Mouse (Mus musculus): ENCODE results near the gene Gm20388. TPM values are rescaled to one million over a fixed set of nuclear protein-coding genes. Genes with fewer than 3 reads are reported as not detected.

Gene Gm20388
- polyA plus RNA-seq, 1 experiment from 2014 or later, result not detected

DNA sequence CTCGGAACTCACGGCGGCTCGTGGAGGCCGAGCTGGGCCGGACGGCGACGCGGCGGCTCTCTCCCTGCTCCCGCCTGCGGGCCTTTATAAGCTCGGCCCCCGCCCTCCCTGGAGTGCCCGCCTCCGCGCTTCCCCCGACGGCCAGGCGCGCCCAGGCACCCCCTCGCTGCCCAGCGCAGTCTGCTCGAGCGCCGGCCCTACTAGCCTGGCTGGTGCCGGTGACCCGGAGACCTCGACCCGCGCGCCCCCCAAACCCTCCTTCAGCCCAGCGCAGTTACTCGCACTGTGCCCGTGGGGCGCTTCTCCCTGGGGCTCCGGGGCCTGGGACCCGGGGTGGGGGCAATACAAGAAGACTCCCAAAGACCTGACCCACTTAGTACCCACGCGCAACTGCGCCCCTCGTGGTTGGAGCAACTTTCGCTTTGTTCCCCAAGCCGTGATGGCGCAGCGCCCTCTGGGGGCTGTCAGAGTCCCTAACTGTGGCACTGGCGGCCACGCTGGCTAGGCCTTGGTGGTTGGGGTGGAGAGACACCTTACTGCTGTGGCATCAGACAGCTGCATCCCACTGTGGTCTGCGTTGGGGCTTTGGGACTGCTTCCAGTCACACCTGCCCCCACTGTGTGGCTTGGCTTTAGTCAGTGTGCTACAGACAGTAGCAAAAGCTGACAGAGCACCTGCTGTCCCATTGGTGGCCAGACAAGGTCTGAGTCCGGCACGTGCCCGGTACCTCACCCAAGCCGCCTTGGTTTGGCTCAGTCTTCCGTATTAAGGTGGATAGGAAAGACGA is 2640.8 kb downstream of the Gm20388 start, which contains the start of gene Piezo1:
Gene Piezo1, minus strand, starts transcription at position 65 of the 787 bp plus-strand sequence.
- WGBS, result 12% methylated on average over 48 of the region's 56 CpGs
- no peaks in the 10 kb centered on the region for H3K9me3 ChIP-seq (ENCODE audit: control insufficient read depth, low read length)
- peak within 1 kb of the TSS; percentile 91 for H3K4me2 ChIP-seq (ENCODE audit: low read depth, severe bottlenecking)
- no peaks in the 10 kb centered on the region for H3K36me3 ChIP-seq (ENCODE audit: control insufficient read depth, insufficient read depth, low read length)
- peak within 1 kb of the TSS; percentile 61 for H3K4me3 ChIP-seq (ENCODE audit: low read depth, low read length)
- peak within 1 kb of the TSS; percentile 68; the same call in 1 of the 2 replicates for H3K27ac ChIP-seq (replicated peaks; ENCODE audit: low read depth, low read length)
- H3K9ac ChIP-seq (ENCODE audit: low read length), result peak within 1 kb of the TSS; percentile 90
- H3K27me3 ChIP-seq (ENCODE audit: control insufficient read depth, insufficient read depth, low read length), result no peaks in the 10 kb centered on the region
- peak; percentile 59 for ATAC-seq (ENCODE audit: insufficient number of reproducible peaks, low FRiP score, low TSS enrichment, low read depth)
- H3K4me1 ChIP-seq (ENCODE audit: control insufficient read depth, insufficient read depth, low read length), result peaks cover 24% of the 10 kb centered on the region
- peak; percentile 94 for DNase-seq (ENCODE audit: low spot score)

DNA sequence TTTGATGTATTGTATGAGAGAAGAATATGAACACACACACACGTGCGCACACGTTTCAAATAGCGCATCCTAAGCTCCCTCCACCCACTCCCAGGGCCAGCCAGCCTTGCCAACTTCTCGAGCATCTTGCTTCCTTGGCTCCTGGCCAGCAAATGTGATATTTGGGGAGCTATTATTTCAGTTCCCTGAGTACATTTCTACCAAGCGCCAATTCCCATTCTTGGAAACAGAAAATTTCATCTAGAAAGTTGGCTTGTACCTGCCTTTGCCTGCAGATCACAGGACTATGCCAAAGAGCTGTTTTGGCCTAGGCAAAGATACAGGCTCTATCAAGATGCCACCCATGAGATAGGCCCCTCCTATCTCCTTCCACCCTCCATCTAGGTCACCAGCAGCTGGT is 2644.1 kb downstream of the Gm20388 start:
- Histone ChIP-seq H3K9me3 (ENCODE audit: control insufficient read depth, low read length) (no peaks in the 10 kb centered on the region), H3K27ac (replicated peaks; ENCODE audit: low read depth, low read length) (no peak overlapping the region), H3K4me3 (ENCODE audit: low read depth, low read length) (no peak overlapping the region), H3K4me2 (ENCODE audit: low read depth, severe bottlenecking) (no peak overlapping the region), H3K9ac (ENCODE audit: low read length) (no peak overlapping the region), H3K4me1 (ENCODE audit: control insufficient read depth, insufficient read depth, low read length) (peaks cover 16% of the 10 kb centered on the region), H3K27me3 (ENCODE audit: control insufficient read depth, insufficient read depth, low read length) (no peaks in the 10 kb centered on the region), H3K36me3 (ENCODE audit: control insufficient read depth, insufficient read depth, low read length) (no peaks in the 10 kb centered on the region)
- 92% methylated on average over 6 of the region's 6 CpGs for WGBS
- DNase-seq (ENCODE audit: low spot score) (no peak), ATAC-seq (ENCODE audit: insufficient number of reproducible peaks, low FRiP score, low TSS enrichment, low read depth) (no peak)

DNA sequence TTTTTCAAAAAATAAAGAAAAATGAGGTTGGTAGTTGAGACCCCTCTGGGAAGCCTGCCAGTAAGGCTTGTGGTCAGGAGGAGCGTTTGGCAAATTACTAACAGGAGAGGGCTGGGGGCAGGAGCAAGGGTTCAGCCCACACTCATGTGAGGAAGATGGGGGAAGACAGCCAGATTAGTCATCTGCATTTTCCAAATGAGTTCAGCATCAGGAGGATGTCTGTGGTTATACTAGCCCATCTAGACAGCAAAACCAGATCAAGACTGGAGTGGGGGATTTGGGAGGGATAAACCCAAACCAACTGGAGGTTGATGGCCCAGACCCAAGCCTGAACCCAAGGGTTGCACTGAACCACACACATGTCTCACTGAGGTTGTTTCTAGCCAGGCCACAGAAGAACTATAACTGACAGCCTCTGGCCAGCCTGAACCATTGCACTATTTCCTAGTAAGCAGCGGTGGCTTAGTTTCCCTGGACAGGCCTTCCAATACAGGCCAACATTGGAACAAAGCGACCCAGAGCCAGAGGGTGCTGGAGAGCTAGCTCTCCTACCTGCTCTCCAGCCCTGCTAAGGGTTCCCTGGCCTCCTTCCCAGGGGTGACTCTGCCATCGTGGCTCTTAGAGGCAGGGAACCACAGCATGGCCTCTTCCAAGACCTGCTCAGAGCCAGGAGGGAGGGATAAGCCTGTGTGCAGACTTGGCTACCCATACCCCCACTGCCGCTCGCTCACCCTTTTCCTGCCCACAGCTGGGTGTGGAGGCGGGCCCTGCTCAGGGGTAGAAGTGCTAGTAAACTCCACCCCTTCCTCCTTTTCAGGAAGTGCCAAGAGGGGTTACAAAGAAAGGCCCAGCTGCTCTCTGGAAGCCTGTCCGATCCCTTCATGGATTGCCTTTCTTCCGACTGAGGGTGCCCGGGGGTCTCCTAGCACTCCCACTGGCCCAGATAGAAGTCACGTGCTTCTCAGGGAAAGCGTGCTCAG is 2645.7 kb downstream of the Gm20388 start:
- H3K27me3 ChIP-seq (ENCODE audit: control insufficient read depth, insufficient read depth, low read length), result no peaks in the 10 kb centered on the region
- no peak overlapping the region; the same call in 1 of the 2 replicates for H3K27ac ChIP-seq (replicated peaks; ENCODE audit: low read depth, low read length)
- H3K4me1 ChIP-seq (ENCODE audit: control insufficient read depth, insufficient read depth, low read length), result peaks cover 11% of the 10 kb centered on the region
- no peaks in the 10 kb centered on the region for H3K9me3 ChIP-seq (ENCODE audit: control insufficient read depth, low read length)
- no peak overlapping the region for H3K4me2 ChIP-seq (ENCODE audit: low read depth, severe bottlenecking)
- H3K4me3 ChIP-seq (ENCODE audit: low read depth, low read length), result no peak overlapping the region
- no peak overlapping the region for H3K9ac ChIP-seq (ENCODE audit: low read length)
- DNase-seq (ENCODE audit: low spot score), result no peak
- no peak for ATAC-seq (ENCODE audit: insufficient number of reproducible peaks, low FRiP score, low TSS enrichment, low read depth)
- 74% methylated on average over 12 of the region's 12 CpGs for WGBS
- no peaks in the 10 kb centered on the region for H3K36me3 ChIP-seq (ENCODE audit: control insufficient read depth, insufficient read depth, low read length)

DNA sequence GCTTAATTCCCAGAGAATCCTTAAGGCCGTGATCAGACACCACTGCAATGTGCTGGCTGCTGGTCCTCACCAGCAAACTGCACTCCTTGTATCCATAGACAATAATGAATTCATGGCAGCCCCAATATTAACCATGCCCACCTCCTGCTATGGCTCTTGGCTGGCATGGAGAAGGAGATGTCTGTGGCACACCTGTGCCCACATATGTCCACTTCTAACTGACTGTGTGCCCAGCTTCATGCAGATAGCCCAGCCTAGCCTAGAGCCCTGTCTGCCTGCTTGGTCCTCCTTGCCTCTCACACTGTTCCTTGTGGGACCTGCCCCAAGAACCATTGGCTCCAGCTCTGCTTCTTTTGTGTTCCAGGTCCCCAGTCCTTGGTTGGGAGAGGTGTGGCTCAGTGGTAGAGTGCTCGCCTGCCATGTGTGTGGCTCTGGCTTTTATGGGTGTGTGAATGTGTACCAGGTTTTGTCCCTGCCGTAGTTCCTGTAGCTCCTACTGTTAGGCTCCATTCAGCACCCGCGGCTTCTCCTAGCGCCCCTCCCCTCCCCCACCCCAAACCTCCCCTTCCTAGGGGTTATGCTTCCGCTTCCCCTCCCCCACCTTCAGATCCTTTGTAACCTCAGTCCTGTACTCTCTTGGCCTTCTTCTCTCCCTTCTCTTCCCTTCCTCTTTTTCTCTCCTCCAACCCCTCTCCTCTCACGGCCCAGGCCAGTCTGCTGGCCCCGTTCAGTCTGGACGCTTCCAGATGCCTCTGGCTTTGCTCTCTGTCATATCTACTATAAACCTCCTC is 2646.8 kb downstream of the Gm20388 start:
- 36% methylated on average over 10 of the region's 10 CpGs for WGBS
- Histone ChIP-seq H3K27ac (replicated peaks; ENCODE audit: low read depth, low read length) (peak overlapping the region; percentile 65; the same call in 1 of the 2 replicates), H3K4me3 (ENCODE audit: low read depth, low read length) (no peak overlapping the region), H3K27me3 (ENCODE audit: control insufficient read depth, insufficient read depth, low read length) (no peaks in the 10 kb centered on the region), H3K36me3 (ENCODE audit: control insufficient read depth, insufficient read depth, low read length) (no peaks in the 10 kb centered on the region), H3K9me3 (ENCODE audit: control insufficient read depth, low read length) (no peaks in the 10 kb centered on the region), H3K9ac (ENCODE audit: low read length) (no peak overlapping the region), H3K4me2 (ENCODE audit: low read depth, severe bottlenecking) (0 out of 2 replicates have a peak overlapping the region, but pooled peaks have one; percentile 2), H3K4me1 (ENCODE audit: control insufficient read depth, insufficient read depth, low read length) (peaks cover 11% of the 10 kb centered on the region)
- no peak for ATAC-seq (ENCODE audit: insufficient number of reproducible peaks, low FRiP score, low TSS enrichment, low read depth)
- no peak for DNase-seq (ENCODE audit: low spot score)

DNA sequence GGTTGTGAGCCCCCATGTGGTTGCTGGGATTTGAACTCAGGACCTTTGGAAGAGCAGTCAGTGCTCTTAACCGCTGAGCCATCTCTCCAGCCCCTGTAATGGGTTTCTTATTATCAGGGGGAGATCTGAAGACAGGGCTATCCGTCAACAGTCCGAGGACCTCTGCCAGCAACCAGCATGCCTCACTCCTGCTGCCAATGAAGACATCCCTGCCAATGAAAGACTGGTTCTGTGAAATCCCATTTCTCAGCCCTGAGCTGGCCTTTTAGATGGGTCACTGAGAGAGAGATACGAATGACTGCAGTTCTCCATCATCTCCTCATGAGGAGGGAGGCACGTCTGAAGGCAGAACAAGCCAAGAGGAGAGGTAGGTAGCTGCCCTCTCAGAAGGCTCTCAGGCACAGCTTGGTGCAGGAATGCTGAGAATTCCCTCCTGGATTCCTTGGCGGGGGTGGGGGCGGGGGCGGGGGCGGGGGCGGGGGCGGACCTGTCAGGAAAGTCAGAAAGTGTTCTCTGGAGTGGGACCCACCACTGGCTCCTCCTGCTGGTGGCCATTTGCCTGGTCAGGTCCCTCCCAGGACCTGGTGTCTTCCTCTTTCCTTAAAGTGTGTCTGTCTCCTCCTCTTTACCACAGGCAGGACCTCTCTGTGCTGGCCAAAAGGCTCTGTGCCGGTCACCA is 2648.2 kb downstream of the Gm20388 start:
- no peak overlapping the region for H3K27ac ChIP-seq (replicated peaks; ENCODE audit: low read depth, low read length)
- H3K36me3 ChIP-seq (ENCODE audit: control insufficient read depth, insufficient read depth, low read length), result no peaks in the 10 kb centered on the region
- no peaks in the 10 kb centered on the region for H3K27me3 ChIP-seq (ENCODE audit: control insufficient read depth, insufficient read depth, low read length)
- WGBS, result 11% methylated on average over 12 of the region's 12 CpGs
- peaks cover 11% of the 10 kb centered on the region for H3K4me1 ChIP-seq (ENCODE audit: control insufficient read depth, insufficient read depth, low read length)
- H3K4me3 ChIP-seq (ENCODE audit: low read depth, low read length), result no peak overlapping the region
- no peak for DNase-seq (ENCODE audit: low spot score)
- H3K9ac ChIP-seq (ENCODE audit: low read length), result no peak overlapping the region
- H3K9me3 ChIP-seq (ENCODE audit: control insufficient read depth, low read length), result no peaks in the 10 kb centered on the region
- ATAC-seq (ENCODE audit: insufficient number of reproducible peaks, low FRiP score, low TSS enrichment, low read depth), result 0 out of 2 replicates have a peak, but pooled peaks have one; percentile 40
- H3K4me2 ChIP-seq (ENCODE audit: low read depth, severe bottlenecking), result no peak overlapping the region

DNA sequence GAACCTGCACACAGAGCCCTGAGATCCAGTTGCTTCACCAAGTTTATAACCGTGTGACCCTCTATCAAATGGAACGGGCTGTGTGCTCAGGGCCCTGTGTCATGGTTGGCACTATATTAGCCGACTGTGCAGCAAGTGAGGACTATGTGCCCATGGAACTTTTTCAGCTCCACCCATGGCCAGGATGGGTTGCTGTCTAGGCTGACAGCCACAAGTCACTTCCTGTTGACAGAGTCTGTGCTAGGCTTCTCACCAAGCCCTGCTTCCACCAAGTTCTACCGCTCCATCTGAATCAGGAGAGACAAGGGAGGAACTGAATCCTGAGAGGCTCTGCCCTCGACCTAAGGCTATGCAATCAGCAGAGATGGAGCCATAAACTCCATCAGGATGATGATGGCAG is 2650.6 kb downstream of the Gm20388 start:
- H3K27ac ChIP-seq (replicated peaks; ENCODE audit: low read depth, low read length), result no peak overlapping the region
- peaks cover 11% of the 10 kb centered on the region for H3K4me1 ChIP-seq (ENCODE audit: control insufficient read depth, insufficient read depth, low read length)
- DNase-seq (ENCODE audit: low spot score) (no peak), ATAC-seq (ENCODE audit: insufficient number of reproducible peaks, low FRiP score, low TSS enrichment, low read depth) (no peak)
- H3K27me3 ChIP-seq (ENCODE audit: control insufficient read depth, insufficient read depth, low read length), result no peaks in the 10 kb centered on the region
- no peak overlapping the region for H3K4me3 ChIP-seq (ENCODE audit: low read depth, low read length)
- no peaks in the 10 kb centered on the region for H3K36me3 ChIP-seq (ENCODE audit: control insufficient read depth, insufficient read depth, low read length)
- H3K9ac ChIP-seq (ENCODE audit: low read length), result no peak overlapping the region
- H3K4me2 ChIP-seq (ENCODE audit: low read depth, severe bottlenecking), result no peak overlapping the region
- 82% methylated on average over 5 of the region's 5 CpGs for WGBS
- H3K9me3 ChIP-seq (ENCODE audit: control insufficient read depth, low read length), result no peaks in the 10 kb centered on the region

DNA sequence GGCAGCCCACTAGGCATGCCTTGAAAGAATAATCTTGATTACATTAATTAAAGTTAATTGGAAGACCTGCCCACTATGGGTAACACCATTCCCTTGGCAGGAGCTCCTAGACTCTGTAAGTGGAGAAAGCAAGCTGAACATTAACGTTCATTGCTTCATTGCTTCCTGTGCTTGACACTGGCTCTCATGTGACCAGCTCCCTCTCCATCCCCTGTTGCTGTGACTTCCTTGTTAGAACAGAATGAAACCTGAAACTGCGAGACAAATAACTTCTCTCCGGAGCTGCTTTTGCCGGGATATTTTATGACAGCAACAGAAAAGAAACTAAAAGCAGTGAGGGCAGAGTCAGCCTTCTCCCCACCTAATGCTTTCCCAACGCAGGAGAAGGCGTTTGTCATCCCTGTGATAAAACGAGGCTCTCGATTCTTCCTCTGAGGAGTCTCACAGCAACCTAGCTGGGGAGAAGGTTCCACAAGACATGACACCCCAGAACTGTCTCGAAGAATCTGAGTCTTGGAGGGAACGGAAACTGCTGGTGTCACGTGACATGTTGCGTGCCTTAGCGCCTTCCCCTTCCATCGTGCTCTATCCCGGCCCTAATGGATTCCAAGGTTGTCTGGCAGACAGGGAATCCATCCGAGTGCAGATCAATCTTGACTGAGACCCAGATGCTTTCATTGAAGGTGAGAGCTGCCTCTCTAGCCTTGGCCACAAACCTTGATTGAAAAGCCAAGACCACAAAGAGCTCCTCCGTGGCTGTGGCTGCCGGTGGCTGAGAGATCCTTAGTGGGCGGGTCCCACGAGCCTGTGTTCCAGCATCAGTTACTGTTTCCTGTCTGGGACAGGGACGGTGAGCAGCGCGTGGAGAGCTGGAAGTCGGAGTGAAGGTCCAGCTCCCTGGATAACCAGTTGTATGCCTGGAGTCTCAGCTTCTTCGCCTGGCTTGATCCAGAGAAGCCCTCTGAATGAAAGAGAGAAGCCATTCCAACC is 2654.0 kb downstream of the Gm20388 start:
- WGBS, result 81% methylated on average over 25 of the region's 25 CpGs

More for the DNA sequence above, 2654.0 kb downstream of the Gm20388 start:
- DNase-seq (ENCODE audit: low spot score) (no peak), ATAC-seq (ENCODE audit: insufficient number of reproducible peaks, low FRiP score, low TSS enrichment, low read depth) (no peak)
- Histone ChIP-seq H3K27me3 (ENCODE audit: control insufficient read depth, insufficient read depth, low read length) (no peaks in the 10 kb centered on the region), H3K4me2 (ENCODE audit: low read depth, severe bottlenecking) (no peak overlapping the region), H3K9ac (ENCODE audit: low read length) (no peak overlapping the region), H3K27ac (replicated peaks; ENCODE audit: low read depth, low read length) (no peak overlapping the region), H3K4me1 (ENCODE audit: control insufficient read depth, insufficient read depth, low read length) (peaks cover 14% of the 10 kb centered on the region), H3K36me3 (ENCODE audit: control insufficient read depth, insufficient read depth, low read length) (0 out of 2 replicates have a peak, but pooled peaks cover 4% of the 10 kb centered on the region), H3K9me3 (ENCODE audit: control insufficient read depth, low read length) (no peaks in the 10 kb centered on the region), H3K4me3 (ENCODE audit: low read depth, low read length) (no peak overlapping the region)
